Mouse (Mus musculus) cortical plate, adult 2 months (tissue): ENCODE data around the gene Abcc2.

Experiments
- CTCF ChIP-seq: fragments of 200-500 bp; IDR thresholded peaks from 2 replicates; pipeline ENCODE4 v1.5.1; 2011; ENCODE audit warnings: mild to moderate bottlenecking, control low read depth, low read length; ENCODE audit not compliant: insufficient read depth; ENCODE audit errors: extremely low read depth
- POLR2A ChIP-seq: fragments of 200-500 bp; IDR thresholded peaks from 2 replicates; pipeline ENCODE4 v1.6.1; 2011; ENCODE audit warnings: mild to moderate bottlenecking, low read length, control low read depth; ENCODE audit not compliant: insufficient read depth; ENCODE audit errors: extremely low read depth

- no peak for TF ChIP-seq POLR2A
- TF ChIP-seq CTCF = no peak
Observed at GRCm38 (mm10) chr19:43811419-43811818, 29.4 kb downstream of the Abcc2 start.
